Mouse (Mus musculus): Measurements from ENCODE around the gene Phactr1. TPM values are rescaled to one million over a fixed set of nuclear protein-coding genes. Genes with fewer than 3 reads are reported as not detected.

The Phactr1 gene
- polyA plus RNA-seq, 1 experiment from 2014 or later = 41.1 TPM

DNA sequence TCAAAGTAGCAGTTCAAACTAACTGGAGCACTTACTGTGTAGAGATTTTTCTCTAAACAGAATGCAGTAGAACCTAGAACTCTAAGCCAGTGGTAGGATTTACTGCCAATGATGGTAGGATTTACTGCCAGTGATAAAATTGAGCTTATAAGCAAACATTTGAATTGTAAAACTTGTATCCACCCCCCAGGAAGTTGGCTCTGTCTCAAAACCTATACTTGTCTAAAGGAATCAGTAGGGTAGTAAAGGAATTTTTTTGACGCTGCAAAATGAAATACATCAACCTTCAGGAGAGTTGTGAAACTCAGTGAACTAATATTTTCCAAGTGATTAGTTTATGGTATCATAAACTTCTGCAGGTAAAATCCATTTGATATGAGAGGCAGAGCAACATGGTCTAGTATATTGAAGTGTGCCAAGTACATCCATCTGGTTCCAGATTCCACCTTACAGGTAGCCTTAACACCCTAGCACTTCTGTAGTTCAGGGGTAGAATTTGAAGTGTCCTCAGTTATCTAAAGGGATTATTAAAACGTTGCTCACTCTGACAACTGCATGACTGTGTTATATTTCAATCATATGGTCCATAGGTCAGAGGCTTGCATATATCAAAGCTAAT, 310.2 kb downstream of the Phactr1 start:
- Histone ChIP-seq H3K9me3 (ENCODE audit: control insufficient read depth, low read length) (no peaks in the 10 kb centered on the region), H3K27ac (ENCODE audit: low read depth, low read length) (no peak overlapping the region), H3K4me2 (ENCODE audit: low read depth) (no peak overlapping the region), H3K27me3 (ENCODE audit: control insufficient read depth, insufficient read depth, low read length) (no peaks in the 10 kb centered on the region), H3K9ac (ENCODE audit: low read length) (no peak overlapping the region), H3K4me3 (ENCODE audit: low read depth, low read length) (no peak overlapping the region), H3K36me3 (ENCODE audit: control insufficient read depth, insufficient read depth, low read length) (no peaks in the 10 kb centered on the region), H3K4me1 (ENCODE audit: control insufficient read depth, insufficient read depth, low read length) (no peaks in the 10 kb centered on the region)
- ATAC-seq (ENCODE audit: insufficient read depth, low FRiP score, low TSS enrichment) (no peak), DNase-seq (ENCODE audit: low spot score) (no peak)
- WGBS = 81% methylated on average over 2 of the region's 2 CpGs

DNA sequence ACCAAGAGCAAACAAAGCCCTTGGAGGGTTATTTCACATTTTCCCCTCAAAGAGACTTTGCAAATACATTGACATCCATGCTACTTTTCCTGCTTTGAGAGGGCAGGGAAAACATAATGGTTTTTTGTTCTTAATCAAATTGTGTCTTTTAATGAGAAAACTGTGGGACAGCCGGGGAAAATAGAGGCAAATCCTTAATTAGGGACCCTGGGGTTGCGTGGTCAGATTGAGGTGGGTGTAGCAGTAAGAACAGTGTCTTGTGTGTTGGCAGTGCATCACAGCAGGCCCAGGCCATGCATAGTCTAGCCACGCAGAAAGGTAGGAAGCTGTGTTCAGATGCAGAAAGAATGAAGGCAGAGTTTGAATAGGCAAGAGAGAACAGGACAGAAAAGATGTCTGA, 310.7 kb downstream of the Phactr1 start:
- no peak overlapping the region for H3K9ac ChIP-seq (ENCODE audit: low read length)

DNA sequence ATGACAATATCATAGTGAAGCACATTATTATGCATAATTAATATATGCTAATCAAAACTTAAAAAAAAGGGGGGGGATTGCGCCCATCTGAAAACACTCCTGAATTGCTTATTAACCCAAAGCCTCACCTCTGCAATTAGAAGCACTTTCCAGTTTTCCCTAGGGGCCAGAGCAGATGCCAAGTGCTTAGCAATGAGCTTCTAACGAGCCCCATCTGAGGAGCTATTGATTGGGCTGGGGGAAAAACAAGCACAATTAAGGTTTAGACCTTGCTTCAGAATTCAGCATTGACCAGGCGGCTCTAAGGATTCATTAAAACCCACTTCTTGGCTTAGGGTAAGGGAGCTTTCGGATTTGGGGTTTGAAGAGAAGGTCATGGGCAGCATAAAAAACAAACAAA, 311.9 kb downstream of the Phactr1 start:
- no peak for ATAC-seq (ENCODE audit: insufficient read depth, low FRiP score, low TSS enrichment)
- no peak overlapping the region for H3K9ac ChIP-seq (ENCODE audit: low read length)
- H3K27me3 ChIP-seq (ENCODE audit: control insufficient read depth, insufficient read depth, low read length) = no peaks in the 10 kb centered on the region
- 73% methylated on average over 4 of the region's 4 CpGs for whole genome bisulfite sequencing
- no peaks in the 10 kb centered on the region for H3K36me3 ChIP-seq (ENCODE audit: control insufficient read depth, insufficient read depth, low read length)
- no peaks in the 10 kb centered on the region for H3K4me1 ChIP-seq (ENCODE audit: control insufficient read depth, insufficient read depth, low read length)
- no peak overlapping the region for H3K4me2 ChIP-seq (ENCODE audit: low read depth)
- no peak for DNase-seq (ENCODE audit: low spot score)
- H3K27ac ChIP-seq (ENCODE audit: low read depth, low read length) = no peak overlapping the region
- H3K4me3 ChIP-seq (ENCODE audit: low read depth, low read length) = no peak overlapping the region
- H3K9me3 ChIP-seq (ENCODE audit: control insufficient read depth, low read length) = no peaks in the 10 kb centered on the region

More for the DNA sequence above, 310.7 kb downstream of the Phactr1 start:
- Histone ChIP-seq H3K27me3 (ENCODE audit: control insufficient read depth, insufficient read depth, low read length) (no peaks in the 10 kb centered on the region), H3K4me2 (ENCODE audit: low read depth) (no peak overlapping the region), H3K36me3 (ENCODE audit: control insufficient read depth, insufficient read depth, low read length) (no peaks in the 10 kb centered on the region), H3K9me3 (ENCODE audit: control insufficient read depth, low read length) (no peaks in the 10 kb centered on the region), H3K4me1 (ENCODE audit: control insufficient read depth, insufficient read depth, low read length) (no peaks in the 10 kb centered on the region), H3K4me3 (ENCODE audit: low read depth, low read length) (no peak overlapping the region), H3K27ac (ENCODE audit: low read depth, low read length) (no peak overlapping the region)
- no peak for ATAC-seq (ENCODE audit: insufficient read depth, low FRiP score, low TSS enrichment)
- 91% methylated on average over 3 of the region's 3 CpGs for WGBS
- no peak for DNase-seq (ENCODE audit: low spot score)

DNA sequence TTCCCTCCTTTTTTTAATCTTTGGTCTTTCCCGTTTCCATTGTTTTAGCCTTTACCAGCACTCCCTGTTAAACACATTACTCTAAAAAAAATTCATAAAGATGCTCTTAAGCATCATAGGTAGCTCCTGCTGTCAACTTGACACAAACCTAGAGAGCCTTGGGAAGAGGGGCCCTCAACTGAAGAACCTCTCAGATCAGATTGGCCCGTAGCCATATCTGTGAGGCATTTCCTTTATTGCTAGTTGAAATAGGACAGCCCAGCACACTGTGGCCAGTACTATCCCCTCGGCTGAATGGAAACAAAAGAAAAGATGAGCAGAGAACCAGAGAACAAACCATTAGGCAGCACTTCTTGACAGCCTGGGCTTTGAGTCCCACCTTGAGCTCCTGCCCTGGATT, 313.9 kb downstream of the Phactr1 start:
- 86% methylated on average over 3 of the region's 3 CpGs for WGBS
- Histone ChIP-seq H3K36me3 (ENCODE audit: control insufficient read depth, insufficient read depth, low read length) (no peaks in the 10 kb centered on the region), H3K4me1 (ENCODE audit: control insufficient read depth, insufficient read depth, low read length) (no peaks in the 10 kb centered on the region), H3K27me3 (ENCODE audit: control insufficient read depth, insufficient read depth, low read length) (no peaks in the 10 kb centered on the region), H3K9me3 (ENCODE audit: control insufficient read depth, low read length) (no peaks in the 10 kb centered on the region), H3K4me2 (ENCODE audit: low read depth) (no peak overlapping the region), H3K27ac (ENCODE audit: low read depth, low read length) (no peak overlapping the region), H3K9ac (ENCODE audit: low read length) (no peak overlapping the region), H3K4me3 (ENCODE audit: low read depth, low read length) (no peak overlapping the region)
- DNase-seq (ENCODE audit: low spot score) (no peak), ATAC-seq (ENCODE audit: insufficient read depth, low FRiP score, low TSS enrichment) (no peak)

DNA sequence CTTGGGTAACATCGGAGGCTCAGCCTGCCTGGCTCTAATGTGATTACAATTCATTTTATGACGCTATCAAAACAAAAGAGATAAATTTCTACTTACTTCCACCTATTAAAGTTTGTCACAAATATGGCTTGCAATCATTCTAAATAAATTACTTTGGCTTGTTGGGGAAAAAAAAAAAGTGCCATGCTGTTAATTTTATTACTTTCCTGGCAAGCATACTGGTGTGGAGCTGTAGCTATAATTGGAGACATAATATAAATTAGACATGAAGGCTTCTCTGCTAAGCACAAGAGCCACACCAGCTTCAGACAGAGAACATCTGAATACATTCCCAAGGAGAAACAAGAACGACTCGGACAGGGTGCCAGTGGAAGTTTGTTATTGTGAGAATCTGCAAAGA, 315.8 kb downstream of the Phactr1 start:
- Histone ChIP-seq H3K9ac (ENCODE audit: low read length) (no peak overlapping the region), H3K4me2 (ENCODE audit: low read depth) (no peak overlapping the region), H3K27ac (ENCODE audit: low read depth, low read length) (no peak overlapping the region), H3K9me3 (ENCODE audit: control insufficient read depth, low read length) (no peaks in the 10 kb centered on the region), H3K27me3 (ENCODE audit: control insufficient read depth, insufficient read depth, low read length) (no peaks in the 10 kb centered on the region), H3K4me1 (ENCODE audit: control insufficient read depth, insufficient read depth, low read length) (no peaks in the 10 kb centered on the region), H3K36me3 (ENCODE audit: control insufficient read depth, insufficient read depth, low read length) (no peaks in the 10 kb centered on the region), H3K4me3 (ENCODE audit: low read depth, low read length) (no peak overlapping the region)
- WGBS = 79% methylated on average over 4 of the region's 4 CpGs
- ATAC-seq (ENCODE audit: insufficient read depth, low FRiP score, low TSS enrichment) (no peak), DNase-seq (ENCODE audit: low spot score) (no peak)

DNA sequence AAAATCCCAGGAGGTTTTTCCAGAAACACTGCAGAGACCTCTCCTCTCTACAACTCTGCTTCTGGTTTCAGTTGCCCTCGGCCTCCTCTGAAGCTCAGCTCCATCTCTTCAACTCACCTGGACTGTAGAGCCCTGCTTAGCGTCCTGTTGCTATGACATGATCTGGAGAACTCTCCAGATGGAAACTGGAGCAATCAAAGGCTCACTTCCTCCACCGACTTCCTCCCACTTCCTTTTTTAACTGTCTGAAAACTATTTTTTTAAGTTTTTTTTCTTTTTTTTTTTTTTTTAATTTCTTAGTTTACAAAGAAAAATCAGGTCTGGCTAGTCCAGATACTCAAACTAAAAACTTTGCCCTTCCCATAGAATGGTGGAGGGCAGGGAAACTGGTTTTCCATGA, 318.9 kb downstream of the Phactr1 start:
- ATAC-seq (ENCODE audit: insufficient read depth, low FRiP score, low TSS enrichment) = no peak

DNA sequence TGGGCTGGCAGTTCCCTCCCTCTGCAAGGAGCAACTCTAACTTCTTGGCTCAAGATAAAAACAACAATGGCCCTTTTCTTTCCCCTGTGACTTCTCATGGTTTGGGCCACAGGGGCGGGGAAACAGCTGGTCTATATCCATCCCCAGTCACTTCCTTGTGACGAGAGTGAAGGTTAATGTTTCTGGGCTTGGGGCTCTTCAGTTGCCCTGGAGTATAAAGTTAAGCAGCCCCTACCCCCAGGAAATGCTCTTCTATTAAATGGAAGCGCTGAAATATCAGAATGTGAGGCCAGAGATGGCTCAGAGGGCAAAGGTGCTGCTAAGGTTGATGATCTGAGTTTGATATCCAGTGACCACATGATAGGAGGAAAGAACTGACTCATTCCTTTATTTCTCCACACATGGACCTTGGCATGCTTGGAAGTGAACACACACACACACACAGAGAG, 324.7 kb downstream of the Phactr1 start:
- Histone ChIP-seq H3K4me2 (ENCODE audit: low read depth) (no peak overlapping the region), H3K4me3 (ENCODE audit: low read depth, low read length) (no peak overlapping the region), H3K27ac (ENCODE audit: low read depth, low read length) (no peak overlapping the region), H3K9me3 (ENCODE audit: control insufficient read depth, low read length) (no peaks in the 10 kb centered on the region), H3K9ac (ENCODE audit: low read length) (no peak overlapping the region), H3K36me3 (ENCODE audit: control insufficient read depth, insufficient read depth, low read length) (no peaks in the 10 kb centered on the region), H3K27me3 (ENCODE audit: control insufficient read depth, insufficient read depth, low read length) (no peaks in the 10 kb centered on the region), H3K4me1 (ENCODE audit: control insufficient read depth, insufficient read depth, low read length) (peaks cover 3% of the 10 kb centered on the region; the same call in 1 of the 2 replicates)
- WGBS = 29% methylated on average over 3 of the region's 3 CpGs
- DNase-seq (ENCODE audit: low spot score) (no peak), ATAC-seq (ENCODE audit: insufficient read depth, low FRiP score, low TSS enrichment) (no peak)

More for the DNA sequence above, 318.9 kb downstream of the Phactr1 start:
- Histone ChIP-seq H3K36me3 (ENCODE audit: control insufficient read depth, insufficient read depth, low read length) (no peaks in the 10 kb centered on the region), H3K9me3 (ENCODE audit: control insufficient read depth, low read length) (no peaks in the 10 kb centered on the region), H3K27me3 (ENCODE audit: control insufficient read depth, insufficient read depth, low read length) (no peaks in the 10 kb centered on the region), H3K4me3 (ENCODE audit: low read depth, low read length) (no peak overlapping the region), H3K4me2 (ENCODE audit: low read depth) (no peak overlapping the region), H3K27ac (ENCODE audit: low read depth, low read length) (no peak overlapping the region), H3K9ac (ENCODE audit: low read length) (no peak overlapping the region), H3K4me1 (ENCODE audit: control insufficient read depth, insufficient read depth, low read length) (no peaks in the 10 kb centered on the region)
- DNase-seq (ENCODE audit: low spot score) = no peak
- 79% methylated on average over 3 of the region's 3 CpGs for WGBS

- 69% methylated on average over 5 of the region's 5 CpGs for WGBS
Observed at GRCm38 (mm10) chr13:43008466-43008865, 328.0 kb downstream of the Phactr1 start.

DNA sequence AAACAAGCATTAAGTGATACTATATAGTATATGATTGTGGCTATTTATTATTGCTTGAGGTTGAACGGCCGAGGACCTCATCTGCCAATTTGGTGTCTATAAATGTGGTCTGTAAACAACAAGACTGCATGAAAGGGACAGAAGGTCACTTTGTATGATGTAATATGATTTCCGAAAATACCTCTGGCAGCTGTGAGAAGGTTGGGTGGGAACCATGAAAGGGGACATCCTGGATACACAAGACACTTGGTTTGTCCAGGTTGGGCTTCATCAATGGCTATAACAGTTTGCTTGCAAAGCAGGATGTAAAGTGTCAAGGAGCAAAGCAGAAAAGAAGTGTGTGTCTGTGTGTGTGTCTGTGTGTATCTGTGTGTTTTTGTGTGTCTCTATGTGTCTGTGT, 329.2 kb downstream of the Phactr1 start:
- no peak overlapping the region for H3K4me3 ChIP-seq (ENCODE audit: low read depth, low read length)
- DNase-seq (ENCODE audit: low spot score) = no peak
- no peaks in the 10 kb centered on the region for H3K9me3 ChIP-seq (ENCODE audit: control insufficient read depth, low read length)
- H3K36me3 ChIP-seq (ENCODE audit: control insufficient read depth, insufficient read depth, low read length) = no peaks in the 10 kb centered on the region
- H3K4me1 ChIP-seq (ENCODE audit: control insufficient read depth, insufficient read depth, low read length) = peaks cover 3% of the 10 kb centered on the region; the same call in 1 of the 2 replicates
- ATAC-seq (ENCODE audit: insufficient read depth, low FRiP score, low TSS enrichment) = no peak
- no peak overlapping the region for H3K4me2 ChIP-seq (ENCODE audit: low read depth)
- no peak overlapping the region for H3K9ac ChIP-seq (ENCODE audit: low read length)
- H3K27ac ChIP-seq (ENCODE audit: low read depth, low read length) = no peak overlapping the region
- 88% methylated on average over 3 of the region's 3 CpGs for whole genome bisulfite sequencing
- H3K27me3 ChIP-seq (ENCODE audit: control insufficient read depth, insufficient read depth, low read length) = no peaks in the 10 kb centered on the region

More at GRCm38 (mm10) chr13:43008466-43008865, 328.0 kb downstream of the Phactr1 start:
- no peaks in the 10 kb centered on the region for H3K36me3 ChIP-seq (ENCODE audit: control insufficient read depth, insufficient read depth, low read length)
- no peaks in the 10 kb centered on the region for H3K9me3 ChIP-seq (ENCODE audit: control insufficient read depth, low read length)
- H3K4me3 ChIP-seq (ENCODE audit: low read depth, low read length) = no peak overlapping the region
- H3K9ac ChIP-seq (ENCODE audit: low read length) = no peak overlapping the region
- ATAC-seq (ENCODE audit: insufficient read depth, low FRiP score, low TSS enrichment) = no peak
- H3K4me2 ChIP-seq (ENCODE audit: low read depth) = no peak overlapping the region
- H3K27ac ChIP-seq (ENCODE audit: low read depth, low read length) = no peak overlapping the region
- H3K27me3 ChIP-seq (ENCODE audit: control insufficient read depth, insufficient read depth, low read length) = no peaks in the 10 kb centered on the region
- peaks cover 3% of the 10 kb centered on the region; the same call in 1 of the 2 replicates for H3K4me1 ChIP-seq (ENCODE audit: control insufficient read depth, insufficient read depth, low read length)
- DNase-seq (ENCODE audit: low spot score) = no peak
